Mouse (Mus musculus) gonadal fat pad, adult 2 months (tissue): Measurements from ENCODE around the gene 2610028H24Rik. TPM values are rescaled to one million over a fixed set of nuclear protein-coding genes. Genes with fewer than 3 reads are reported as not detected.

Experiments used
- DNase-seq: peaks from one replicate; pipeline ENCODE4 v3.0.0-alpha.2; 2012; ENCODE audit warnings: low read depth
- polyA plus RNA-seq: library from polyadenylated mRNA; depleted of rRNA; stranded (reverse); fragments of >200 nt; gene quantifications from 2 replicates; pipeline ENCODE4 v1.2.3, GENCODE M21; 2012; rRNA removed

2610028H24Rik gene
- polyA plus RNA-seq, 1 experiment, result 1.1 TPM

DNA sequence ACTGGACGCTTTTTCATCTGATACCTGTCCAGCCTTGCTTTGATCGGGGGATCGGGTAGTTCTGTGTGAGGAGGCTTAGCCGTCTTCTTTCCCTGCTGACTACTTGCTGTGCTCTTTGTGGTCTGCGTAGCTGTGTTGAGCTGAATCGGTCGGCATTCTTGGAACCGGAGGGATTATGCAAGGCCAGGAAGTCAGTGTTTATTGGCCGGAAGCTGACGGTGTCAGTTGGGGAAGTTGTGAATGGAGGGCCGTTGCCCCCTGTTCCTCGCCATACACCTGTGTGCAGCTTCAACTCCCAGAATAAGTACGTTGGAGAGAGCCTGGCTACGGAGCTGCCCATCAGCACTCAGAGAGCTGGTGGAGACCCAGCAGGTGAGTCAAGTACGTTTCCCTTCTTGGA is 40.3 kb downstream of the 2610028H24Rik start:
- no peak for DNase-seq

DNA sequence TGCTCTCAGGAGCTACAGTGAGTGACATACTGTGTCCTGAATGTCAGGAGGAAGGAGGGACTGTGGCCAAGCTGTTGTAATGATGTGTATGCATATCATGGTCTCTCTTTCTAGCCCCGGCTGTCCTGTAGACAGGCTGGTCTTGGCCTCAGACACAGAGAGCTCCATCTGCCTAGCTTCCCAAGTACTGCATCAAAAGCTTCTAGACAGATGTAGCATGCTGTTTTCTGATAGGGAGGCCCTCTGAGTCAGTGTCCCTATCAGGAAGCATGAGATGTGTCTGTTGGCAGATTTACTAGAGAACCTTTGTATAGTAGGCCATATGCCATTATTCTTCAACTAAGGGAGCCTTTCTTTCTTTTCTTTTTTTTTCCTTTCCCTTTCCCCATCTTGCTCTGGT is 44.6 kb downstream of the 2610028H24Rik start:
- no peak for DNase-seq

GRCm38 (mm10) chr10:76495501-76495900 is 46.6 kb downstream of the 2610028H24Rik start:
- DNase-seq, result no peak

- DNase-seq, result no peak
These were observed 47.5 kb downstream of the 2610028H24Rik start for GRCm38 (mm10) chr10:76496366-76496765.

- DNase-seq, result no peak
These were observed 48.6 kb downstream of the 2610028H24Rik start for GRCm38 (mm10) chr10:76497522-76497921.

- no peak for DNase-seq
These were observed 55.5 kb downstream of the 2610028H24Rik start for GRCm38 (mm10) chr10:76504271-76504943.

DNA sequence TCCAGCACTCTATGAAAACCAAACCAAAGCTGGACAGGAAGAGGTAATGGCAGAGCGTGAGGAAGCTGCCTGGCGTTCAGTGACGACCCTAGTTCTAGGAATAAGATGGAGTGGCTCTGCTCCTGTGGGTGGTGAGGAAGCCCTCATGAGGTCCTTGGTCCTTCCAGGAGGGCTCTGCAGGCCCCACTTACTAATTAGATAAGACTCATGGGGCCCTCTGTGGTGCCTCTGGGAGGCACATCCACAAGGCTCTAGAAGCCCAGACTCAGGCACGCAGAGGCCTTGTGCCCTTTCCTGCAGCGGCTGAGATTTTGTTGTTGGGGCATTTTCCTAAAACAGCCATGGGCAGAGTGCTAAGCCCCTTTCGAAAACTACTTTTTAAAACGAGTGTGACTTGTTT is 57.0 kb downstream of the 2610028H24Rik start:
- no peak for DNase-seq

Other genes with a start within 250 kb of the 2610028H24Rik start
- 49.0 and 49.7 TPM in 2 replicates for gene Prmt2, start 211.2 kb upstream of the 2610028H24Rik start, polyA plus RNA-seq
- 6.1 and 6.8 TPM in 2 replicates for gene S100b, start 195.2 kb upstream of the 2610028H24Rik start, polyA plus RNA-seq
- 19.8 TPM in 2 replicates for gene Dip2a, start 103.8 kb upstream of the 2610028H24Rik start, polyA plus RNA-seq
- gene AC141477.1, start 8.6 kb upstream of the 2610028H24Rik start, polyA plus RNA-seq, result not detected in 2 replicates
- gene Pcnt, start 6.3 kb upstream of the 2610028H24Rik start, polyA plus RNA-seq, result 11.7 and 15.6 TPM in 2 replicates
- 17.3 and 21.6 TPM in 2 replicates for gene Mcm3ap, start 19.8 kb downstream of the 2610028H24Rik start, polyA plus RNA-seq
- gene Ybey, start 20.0 kb downstream of the 2610028H24Rik start, polyA plus RNA-seq, result 2.9 and 3.2 TPM in 2 replicates
- 37.1 and 49.5 TPM in 2 replicates for gene Lss, start 82.5 kb downstream of the 2610028H24Rik start, polyA plus RNA-seq
- gene Spatc1l, start 113.2 kb downstream of the 2610028H24Rik start, polyA plus RNA-seq, result 0.53 and 1.2 TPM in 2 replicates
- gene Ftcd, start 126.6 kb downstream of the 2610028H24Rik start, polyA plus RNA-seq, result 3.9 and 6.9 TPM in 2 replicates
- 308 and 385 TPM in 2 replicates for gene Col6a2, start 174.5 kb downstream of the 2610028H24Rik start, polyA plus RNA-seq